Mouse (Mus musculus): ENCODE measurements around the gene Sfxn5.

- TF ChIP-seq CTCF (IDR thresholded peaks at IDR 0.05; ENCODE audit: extremely low read depth, insufficient read depth, insufficient read length, insufficient replicate concordance) (no peak), POLR2A (IDR thresholded peaks at IDR 0.05; ENCODE audit: low read depth, low read length) (no peak)
These were observed 1.5 kb downstream of the Sfxn5 start for GRCm38 (mm10) chr6:85331736-85332135.

Measured in spleen, adult 2 months (tissue).